Mouse (Mus musculus): ENCODE measurements around the gene Ubxn11. TPM values are rescaled to one million over a fixed set of nuclear protein-coding genes. Genes with fewer than 3 reads are reported as not detected.

Gene Ubxn11
- total and polyA plus RNA-seq, 3 experiments, result 6.0 to 38.8 (median 18.8) TPM

GRCm38 (mm10) chr4:134154354-134154753, 52.0 kb downstream of the Ubxn11 start:
- Histone ChIP-seq H3K79me2 (replicated peaks; ENCODE audit: control insufficient read depth, extremely low read depth, insufficient read depth, poor library complexity, severe bottlenecking) (no peaks in the 10 kb centered on the region), H3K4me3 (replicated peaks in 1 of 3; ENCODE audit: low read depth in 2 of 3, low read length in 2 of 3, poor library complexity in 1 of 3) (no peak overlapping the region), H3K9me3 (replicated peaks; ENCODE audit: low read length) (no peaks in the 10 kb centered on the region), H3K36me3 (replicated peaks in 1 of 2; ENCODE audit: control insufficient read depth in 1 of 2, insufficient read depth in 1 of 2, low read length in 1 of 2) (peaks cover 33 to 76% of the 10 kb centered on the region in 2 experiments), H3K4me2 (ENCODE audit: insufficient read depth, low read depth, poor library complexity, severe bottlenecking) (no peak overlapping the region), H3K27me3 (replicated peaks) (no peaks in the 10 kb centered on the region), H3K9ac (ENCODE audit: insufficient read depth, low read depth) (no peak overlapping the region), H3K27ac (ENCODE audit: insufficient read depth, low read depth) (no peak overlapping the region), H3K4me1 (ENCODE audit: control insufficient read depth in 1 of 2, insufficient read depth in 2 of 2) (no peaks in the 10 kb centered on the region)
- no peak for TF ChIP-seq NELFE (IDR thresholded peaks at IDR 0.05; ENCODE audit: low read depth, low read length)
- TF ChIP-seq POLR2AphosphoS2 (IDR thresholded peaks at IDR 0.05; ENCODE audit: low read depth, low read length), result no peak
- no peak for TF ChIP-seq BHLHE40 (IDR thresholded peaks at IDR 0.05; ENCODE audit: low read depth, low read length)
- no peak for TF ChIP-seq SMC3 (IDR thresholded peaks at IDR 0.05; ENCODE audit: low read depth, low read length)
- TF ChIP-seq CHD2 (IDR thresholded peaks at IDR 0.05; ENCODE audit: low read length), result no peak
- TF ChIP-seq KAT2A (IDR thresholded peaks at IDR 0.05; ENCODE audit: insufficient replicate concordance, low read length), result no peak
- no peak for TF ChIP-seq IRF4 (IDR thresholded peaks at IDR 0.05; ENCODE audit: low read depth, low read length)
- TF ChIP-seq ZKSCAN1 (IDR thresholded peaks at IDR 0.05; ENCODE audit: borderline replicate concordance, low read depth, low read length), result no peak
- TF ChIP-seq NRF1 (IDR thresholded peaks at IDR 0.05; ENCODE audit: low read depth, low read length), result no peak
- no peak for TF ChIP-seq ZMIZ1 (IDR thresholded peaks at IDR 0.05; ENCODE audit: low read depth, low read length)
- TF ChIP-seq JUND (conservative IDR thresholded peaks at IDR 0.05; ENCODE audit: low read depth, low read length), result no peak
- TF ChIP-seq ETS1 (conservative IDR thresholded peaks at IDR 0.05; ENCODE audit: low read depth, low read length), result no peak
- no peak for TF ChIP-seq RCOR1 (conservative IDR thresholded peaks at IDR 0.05; ENCODE audit: low read depth, low read length)
- no peak for TF ChIP-seq MYC (IDR thresholded peaks at IDR 0.05; ENCODE audit: low read depth, low read length)
- TF ChIP-seq SIN3A (IDR thresholded peaks at IDR 0.05; ENCODE audit: low read length), result no peak
- TF ChIP-seq MAFK (IDR thresholded peaks at IDR 0.05; ENCODE audit: insufficient replicate concordance, low read length), result no peak
- TF ChIP-seq CHD1 (IDR thresholded peaks at IDR 0.05; ENCODE audit: low read depth, low read length), result no peak
- dilution Hi-C loops (cut with MboI; ENCODE audit: extremely low pct_ligation_motif_present, extremely low pct_unique_long_range_greater_than_20kb, low sequenced_read_pairs), result no loop called here
- DNase-seq (ENCODE audit: extremely low read depth), result no peak
- in situ Hi-C loops (cut with MboI; ENCODE audit: low pct_ligation_motif_present, low pct_unique_long_range_greater_than_20kb, low sequenced_read_pairs), result no loop called here

DNA sequence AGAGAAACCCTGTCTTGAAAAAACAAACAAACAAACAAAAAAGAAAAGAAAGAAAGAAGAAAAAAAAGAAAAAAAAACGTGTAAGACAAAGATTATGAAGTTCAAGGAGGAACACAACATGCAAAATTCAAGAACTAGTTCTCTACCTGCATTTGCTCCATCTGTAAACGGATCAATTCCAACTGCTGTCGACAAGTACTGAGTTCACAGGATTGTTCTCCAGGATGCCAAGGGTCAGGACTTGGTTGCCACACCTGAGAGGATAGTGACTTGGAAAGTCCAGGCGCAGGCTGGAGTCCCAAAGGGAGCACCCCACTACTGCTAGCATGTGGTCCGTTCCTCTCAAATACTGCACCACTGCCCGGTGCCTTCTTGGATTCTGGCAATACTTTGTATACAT, 53.2 kb downstream of the Ubxn11 start:
- Histone ChIP-seq H3K27me3 (replicated peaks) (no peaks in the 10 kb centered on the region), H3K27ac (ENCODE audit: insufficient read depth, low read depth) (no peak overlapping the region), H3K4me3 (replicated peaks in 1 of 3; ENCODE audit: low read depth in 2 of 3, low read length in 2 of 3, poor library complexity in 1 of 3) (no peak overlapping the region), H3K79me2 (replicated peaks; ENCODE audit: control insufficient read depth, extremely low read depth, insufficient read depth, poor library complexity, severe bottlenecking) (no peaks in the 10 kb centered on the region), H3K9me3 (replicated peaks; ENCODE audit: low read length) (no peaks in the 10 kb centered on the region), H3K36me3 (replicated peaks in 1 of 2; ENCODE audit: control insufficient read depth in 1 of 2, insufficient read depth in 1 of 2, low read length in 1 of 2) (peaks cover 33 to 70% of the 10 kb centered on the region in 2 experiments), H3K4me1 (ENCODE audit: control insufficient read depth in 1 of 2, insufficient read depth in 2 of 2) (no peaks in the 10 kb centered on the region), H3K9ac (ENCODE audit: insufficient read depth, low read depth) (no peak overlapping the region), H3K4me2 (ENCODE audit: insufficient read depth, low read depth, poor library complexity, severe bottlenecking) (no peak overlapping the region)
- TF ChIP-seq SMC3 (IDR thresholded peaks at IDR 0.05; ENCODE audit: low read depth, low read length) (no peak), USF1 (IDR thresholded peaks at IDR 0.05; ENCODE audit: low read depth, low read length) (no peak), ELF1 (IDR thresholded peaks at IDR 0.05; ENCODE audit: low read depth, low read length) (no peak), PAX5 (IDR thresholded peaks at IDR 0.05; ENCODE audit: low read length) (no peak), BHLHE40 (IDR thresholded peaks at IDR 0.05; ENCODE audit: low read depth, low read length) (no peak), CHD2 (IDR thresholded peaks at IDR 0.05; ENCODE audit: low read length) (no peak)
- dilution Hi-C loops (cut with MboI; ENCODE audit: extremely low pct_ligation_motif_present, extremely low pct_unique_long_range_greater_than_20kb, low sequenced_read_pairs) (no loop called here), in situ Hi-C loops (cut with MboI; ENCODE audit: low pct_ligation_motif_present, low pct_unique_long_range_greater_than_20kb, low sequenced_read_pairs) (no loop called here)
- DNase-seq (ENCODE audit: extremely low read depth), result no peak

Measured in CH12.LX (cell line).